Mouse (Mus musculus): ENCODE measurements around the gene Btbd11. TPM values are rescaled to one million over a fixed set of nuclear protein-coding genes. Genes with fewer than 3 reads are reported as not detected.

Btbd11 gene
- polyA plus RNA-seq, 1 experiment from 2014 or later: 2.8 TPM

- H3K9me3 ChIP-seq (replicated peaks; ENCODE audit: control insufficient read depth, low read length): no peaks in the 10 kb centered on the region
- 0 out of 2 replicates have a peak, but pooled peaks cover under 1% of the 10 kb centered on the region for H3K4me1 ChIP-seq (ENCODE audit: control insufficient read depth, insufficient read depth, low read length)
- no peak overlapping the region for H3K9ac ChIP-seq (ENCODE audit: low read length)
- ATAC-seq (ENCODE audit: insufficient read depth, low FRiP score): no peak
- H3K36me3 ChIP-seq (ENCODE audit: control insufficient read depth, insufficient read depth, low read length): no peaks in the 10 kb centered on the region
- no peak overlapping the region for H3K27ac ChIP-seq (ENCODE audit: low read length)
- H3K4me3 ChIP-seq (replicated peaks; ENCODE audit: low read length): no peak overlapping the region
- H3K27me3 ChIP-seq (ENCODE audit: control insufficient read depth, insufficient read depth, low read length): peaks cover 7% of the 10 kb centered on the region
- no peak overlapping the region for H3K4me2 ChIP-seq (ENCODE audit: low read depth, low read length)
- WGBS: 71% methylated on average over 6 of the region's 6 CpGs
Observed at GRCm38 (mm10) chr10:85393016-85393415, 6.4 kb downstream of the Btbd11 start.

GRCm38 (mm10) chr10:85394558-85394957 is 7.9 kb downstream of the Btbd11 start:
- Histone ChIP-seq H3K9me3 (replicated peaks; ENCODE audit: control insufficient read depth, low read length) (no peaks in the 10 kb centered on the region), H3K27me3 (ENCODE audit: control insufficient read depth, insufficient read depth, low read length) (no peaks in the 10 kb centered on the region), H3K27ac (ENCODE audit: low read length) (no peak overlapping the region), H3K4me1 (ENCODE audit: control insufficient read depth, insufficient read depth, low read length) (no peaks in the 10 kb centered on the region), H3K4me2 (ENCODE audit: low read depth, low read length) (no peak overlapping the region), H3K36me3 (ENCODE audit: control insufficient read depth, insufficient read depth, low read length) (no peaks in the 10 kb centered on the region), H3K9ac (ENCODE audit: low read length) (no peak overlapping the region), H3K4me3 (replicated peaks; ENCODE audit: low read length) (no peak overlapping the region)
- no peak for ATAC-seq (ENCODE audit: insufficient read depth, low FRiP score)
- 65% methylated on average over 4 of the region's 4 CpGs for WGBS

DNA sequence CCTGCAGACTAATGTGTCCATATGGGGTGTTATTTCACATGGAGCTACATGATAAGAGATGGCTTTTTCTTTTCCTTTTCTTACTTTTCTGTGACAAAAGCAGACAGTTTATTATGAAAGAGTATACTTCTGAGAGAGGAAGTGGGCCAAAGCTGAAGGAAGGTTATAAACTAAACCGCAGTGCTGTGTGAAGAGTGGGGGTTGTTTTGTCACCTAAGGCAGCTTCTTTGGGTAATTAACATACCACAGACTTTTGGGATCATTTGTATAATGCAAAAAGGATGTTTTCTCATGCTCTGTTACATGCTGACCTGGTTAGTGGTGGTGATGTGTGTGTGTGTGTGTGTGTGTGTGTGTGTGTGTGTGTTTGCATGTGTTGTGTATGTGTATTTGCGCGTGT is 24.5 kb downstream of the Btbd11 start:
- 87% methylated on average over 3 of the region's 3 CpGs for WGBS
- no peak for ATAC-seq (ENCODE audit: insufficient read depth, low FRiP score)
- Histone ChIP-seq H3K27ac (ENCODE audit: low read length) (no peak overlapping the region), H3K4me2 (ENCODE audit: low read depth, low read length) (no peak overlapping the region), H3K9ac (ENCODE audit: low read length) (no peak overlapping the region), H3K9me3 (replicated peaks; ENCODE audit: control insufficient read depth, low read length) (no peaks in the 10 kb centered on the region), H3K4me1 (ENCODE audit: control insufficient read depth, insufficient read depth, low read length) (no peaks in the 10 kb centered on the region), H3K27me3 (ENCODE audit: control insufficient read depth, insufficient read depth, low read length) (no peaks in the 10 kb centered on the region), H3K36me3 (ENCODE audit: control insufficient read depth, insufficient read depth, low read length) (no peaks in the 10 kb centered on the region), H3K4me3 (replicated peaks; ENCODE audit: low read length) (no peak overlapping the region)

GRCm38 (mm10) chr10:85420851-85421628 is 34.4 kb downstream of the Btbd11 start:
- WGBS: 37% methylated on average over 15 of the region's 15 CpGs
- H3K4me3 ChIP-seq (replicated peaks; ENCODE audit: low read length): no peak overlapping the region
- no peak overlapping the region for H3K27ac ChIP-seq (ENCODE audit: low read length)
- no peak overlapping the region for H3K4me2 ChIP-seq (ENCODE audit: low read depth, low read length)
- H3K9me3 ChIP-seq (replicated peaks; ENCODE audit: control insufficient read depth, low read length): no peaks in the 10 kb centered on the region; the same call in 1 of the 2 replicates
- H3K27me3 ChIP-seq (ENCODE audit: control insufficient read depth, insufficient read depth, low read length): no peaks in the 10 kb centered on the region
- H3K36me3 ChIP-seq (ENCODE audit: control insufficient read depth, insufficient read depth, low read length): no peaks in the 10 kb centered on the region
- H3K4me1 ChIP-seq (ENCODE audit: control insufficient read depth, insufficient read depth, low read length): no peaks in the 10 kb centered on the region
- no peak for ATAC-seq (ENCODE audit: insufficient read depth, low FRiP score)
- no peak overlapping the region for H3K9ac ChIP-seq (ENCODE audit: low read length)

- no peak overlapping the region for H3K4me3 ChIP-seq (replicated peaks; ENCODE audit: low read length)
- WGBS: 68% methylated on average over 4 of the region's 4 CpGs
- no peak overlapping the region for H3K27ac ChIP-seq (ENCODE audit: low read length)
- ATAC-seq (ENCODE audit: insufficient read depth, low FRiP score): no peak
- H3K27me3 ChIP-seq (ENCODE audit: control insufficient read depth, insufficient read depth, low read length): no peaks in the 10 kb centered on the region
- H3K36me3 ChIP-seq (ENCODE audit: control insufficient read depth, insufficient read depth, low read length): no peaks in the 10 kb centered on the region
- no peaks in the 10 kb centered on the region; the same call in 1 of the 2 replicates for H3K9me3 ChIP-seq (replicated peaks; ENCODE audit: control insufficient read depth, low read length)
- no peak overlapping the region for H3K4me2 ChIP-seq (ENCODE audit: low read depth, low read length)
- H3K4me1 ChIP-seq (ENCODE audit: control insufficient read depth, insufficient read depth, low read length): no peaks in the 10 kb centered on the region
- no peak overlapping the region for H3K9ac ChIP-seq (ENCODE audit: low read length)
Observed at GRCm38 (mm10) chr10:85421629-85422012, 35.0 kb downstream of the Btbd11 start.

- H3K27ac ChIP-seq (ENCODE audit: low read length): no peak overlapping the region
- no peak overlapping the region for H3K9ac ChIP-seq (ENCODE audit: low read length)
- 58% methylated on average over 2 of the region's 2 CpGs for WGBS
- H3K36me3 ChIP-seq (ENCODE audit: control insufficient read depth, insufficient read depth, low read length): no peaks in the 10 kb centered on the region
- ATAC-seq (ENCODE audit: insufficient read depth, low FRiP score): no peak
- H3K4me3 ChIP-seq (replicated peaks; ENCODE audit: low read length): no peak overlapping the region
- H3K4me1 ChIP-seq (ENCODE audit: control insufficient read depth, insufficient read depth, low read length): no peaks in the 10 kb centered on the region
- H3K9me3 ChIP-seq (replicated peaks; ENCODE audit: control insufficient read depth, low read length): no peaks in the 10 kb centered on the region; the same call in 1 of the 2 replicates
- no peaks in the 10 kb centered on the region for H3K27me3 ChIP-seq (ENCODE audit: control insufficient read depth, insufficient read depth, low read length)
- H3K4me2 ChIP-seq (ENCODE audit: low read depth, low read length): no peak overlapping the region
Observed at GRCm38 (mm10) chr10:85425756-85426155, 39.1 kb downstream of the Btbd11 start.

DNA sequence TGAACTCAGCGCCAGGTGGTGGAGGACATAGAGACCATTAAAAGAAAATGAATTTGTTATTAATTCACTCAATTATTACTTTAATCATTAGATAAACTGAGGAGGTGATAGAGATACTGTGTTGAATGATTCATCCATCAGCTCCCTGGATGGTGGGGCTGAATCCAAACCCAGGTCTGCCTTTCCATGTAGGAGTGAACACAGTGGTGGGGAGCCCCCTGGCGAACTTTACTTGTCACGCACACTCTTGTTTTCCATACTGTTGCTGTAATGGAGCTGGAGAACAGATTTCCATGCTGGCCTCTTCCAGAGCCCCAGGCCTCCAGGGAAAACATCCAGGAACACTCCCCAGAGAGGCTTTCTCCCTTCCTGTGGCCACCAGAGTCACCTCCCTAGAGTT is 50.6 kb downstream of the Btbd11 start:
- no peaks in the 10 kb centered on the region for H3K27me3 ChIP-seq (ENCODE audit: control insufficient read depth, insufficient read depth, low read length)
- H3K9ac ChIP-seq (ENCODE audit: low read length): no peak overlapping the region
- no peak for ATAC-seq (ENCODE audit: insufficient read depth, low FRiP score)
- H3K4me2 ChIP-seq (ENCODE audit: low read depth, low read length): no peak overlapping the region
- no peak overlapping the region for H3K4me3 ChIP-seq (replicated peaks; ENCODE audit: low read length)
- 90% methylated on average over 3 of the region's 3 CpGs for WGBS
- no peak overlapping the region for H3K27ac ChIP-seq (ENCODE audit: low read length)
- H3K36me3 ChIP-seq (ENCODE audit: control insufficient read depth, insufficient read depth, low read length): no peaks in the 10 kb centered on the region
- H3K9me3 ChIP-seq (replicated peaks; ENCODE audit: control insufficient read depth, low read length): peaks cover 4% of the 10 kb centered on the region
- no peaks in the 10 kb centered on the region for H3K4me1 ChIP-seq (ENCODE audit: control insufficient read depth, insufficient read depth, low read length)

DNA sequence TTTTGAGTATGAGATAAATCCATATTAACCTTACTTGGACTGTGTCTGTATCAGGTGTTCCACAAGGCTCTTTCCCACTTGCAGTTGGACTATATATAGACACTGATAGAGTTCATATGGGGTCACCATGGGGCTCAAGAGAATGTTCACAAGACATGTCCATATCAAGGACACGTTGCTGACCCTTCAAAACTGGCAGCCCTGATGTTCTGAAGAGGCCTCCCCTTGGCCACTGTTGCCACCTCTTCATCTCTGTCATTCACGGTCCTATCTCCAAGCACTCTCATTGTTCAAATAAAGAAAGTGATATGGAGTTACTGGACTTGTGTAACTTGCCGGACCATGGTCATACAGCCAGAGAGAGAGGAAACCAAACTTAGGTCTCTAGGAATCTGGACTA is 56.8 kb downstream of the Btbd11 start:
- no peak for ATAC-seq (ENCODE audit: insufficient read depth, low FRiP score)
- no peaks in the 10 kb centered on the region for H3K36me3 ChIP-seq (ENCODE audit: control insufficient read depth, insufficient read depth, low read length)
- H3K9me3 ChIP-seq (replicated peaks; ENCODE audit: control insufficient read depth, low read length): no peaks in the 10 kb centered on the region
- H3K4me3 ChIP-seq (replicated peaks; ENCODE audit: low read length): no peak overlapping the region
- H3K9ac ChIP-seq (ENCODE audit: low read length): no peak overlapping the region
- H3K4me1 ChIP-seq (ENCODE audit: control insufficient read depth, insufficient read depth, low read length): no peaks in the 10 kb centered on the region
- no peak overlapping the region for H3K27ac ChIP-seq (ENCODE audit: low read length)
- 82% methylated on average over 3 of the region's 3 CpGs for WGBS
- no peak overlapping the region for H3K4me2 ChIP-seq (ENCODE audit: low read depth, low read length)
- H3K27me3 ChIP-seq (ENCODE audit: control insufficient read depth, insufficient read depth, low read length): no peaks in the 10 kb centered on the region

DNA sequence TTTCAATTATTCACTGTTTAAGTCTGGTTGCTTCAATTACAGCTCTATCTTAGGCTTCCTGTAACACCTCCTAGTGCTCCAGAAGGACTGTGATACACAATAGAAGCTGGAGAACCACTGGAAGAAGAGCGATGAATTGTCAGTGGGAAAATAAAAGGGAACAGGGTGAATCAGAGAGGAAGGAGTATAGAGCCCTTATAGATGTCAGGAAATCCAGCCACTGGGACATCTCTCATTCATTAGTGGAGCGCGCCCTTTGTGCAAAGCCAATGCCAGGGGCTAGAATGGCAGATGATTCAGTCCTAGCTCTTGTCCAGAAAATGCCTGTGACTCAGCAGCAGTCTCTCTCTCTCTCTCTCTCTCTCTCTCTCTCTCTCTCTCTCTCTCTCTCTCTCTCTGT is 59.3 kb downstream of the Btbd11 start:
- 92% methylated on average over 3 of the region's 3 CpGs for WGBS
- Histone ChIP-seq H3K4me2 (ENCODE audit: low read depth, low read length) (no peak overlapping the region), H3K4me3 (replicated peaks; ENCODE audit: low read length) (no peak overlapping the region), H3K4me1 (ENCODE audit: control insufficient read depth, insufficient read depth, low read length) (no peaks in the 10 kb centered on the region), H3K9me3 (replicated peaks; ENCODE audit: control insufficient read depth, low read length) (no peaks in the 10 kb centered on the region), H3K27me3 (ENCODE audit: control insufficient read depth, insufficient read depth, low read length) (no peaks in the 10 kb centered on the region), H3K27ac (ENCODE audit: low read length) (no peak overlapping the region), H3K36me3 (ENCODE audit: control insufficient read depth, insufficient read depth, low read length) (no peaks in the 10 kb centered on the region), H3K9ac (ENCODE audit: low read length) (no peak overlapping the region)
- no peak for ATAC-seq (ENCODE audit: insufficient read depth, low FRiP score)

Measured in stomach, embryonic 16.5 days (tissue).